13 mouse cellular contexts compared by ENCODE assay signal in genomic region chr7:16355854-16356594, GRCm38 (mm10).
"Had no signal": no experiment of that assay in that cellular context is flagged by ENCODE, and none has a peak within 500 bp of the region (broad histone marks: within the 10 kb centered on the region; RNA-seq: fewer than 3 reads in every experiment).

No protein-coding gene starts in this region.

- H3K9ac ChIP-seq: limb, embryonic 13.5 days; liver, embryonic 14.5 days; neural tube, embryonic 12.5 days had no signal

- H3K27me3 ChIP-seq: limb, embryonic 13.5 days; neural tube, embryonic 12.5 days had no signal

- H3K9me3 ChIP-seq: midbrain, embryonic 10.5 days; neural tube, embryonic 12.5 days had no signal

- H3K4me3 ChIP-seq: limb, embryonic 13.5 days; midbrain, embryonic 10.5 days; neural tube, embryonic 12.5 days had no signal

- H3K4me2 ChIP-seq: limb, embryonic 13.5 days; neural tube, embryonic 12.5 days had no signal

- H3K4me1 ChIP-seq: limb, embryonic 13.5 days; midbrain, embryonic 10.5 days; neural tube, embryonic 12.5 days had no signal

- DNase-seq: kidney, adult 18-20 months; kidney, postnatal 14 days; left cerebral cortex, postnatal 4 days; lung, adult 18-20 months; lung, postnatal 36 days; midbrain, embryonic 14.5 days; right cerebral cortex, postnatal 14 days; thymus, adult 2 months; thymus, postnatal 25 days had no signal

- H3K27ac ChIP-seq: limb, embryonic 13.5 days; liver, embryonic 14.5 days; midbrain, embryonic 10.5 days; neural tube, embryonic 12.5 days had no signal
